Mouse (Mus musculus) ES-E14 (cell line): ENCODE data around the gene Wdr46. TPM values are rescaled to one million over a fixed set of nuclear protein-coding genes. Genes with fewer than 3 reads are reported as not detected.

ENCODE experiments used
- DNase-seq: peaks from one replicate; pipeline ENCODE4 v3.0.0-alpha.2; 2013; ENCODE audit warnings: low read depth, low spot score
- H3K27ac ChIP-seq: 2 replicates; pipeline ENCODE4 v1.5.1; 2012; ENCODE audit warnings: low read depth, mild to moderate bottlenecking, low read length, moderate library complexity, mixed read lengths; ENCODE audit not compliant: poor library complexity, insufficient read depth, severe bottlenecking
- H3K36me3 ChIP-seq: 2 replicates; pipeline ENCODE4 v1.6.1; 2012; ENCODE audit warnings: mild to moderate bottlenecking, low read length, moderate library complexity, mixed read lengths; ENCODE audit not compliant: control insufficient read depth, poor library complexity, insufficient read depth, severe bottlenecking
- H3K4me1 ChIP-seq, 2 experiments: fragments of 150-350 bp in 1 of 2; sonication (generic) in 1 of 2; 2 replicates each; pipeline ENCODE4 v1.6.1; 2012; ENCODE audit warnings: low read length in 2 of 2, mild to moderate bottlenecking in 1 of 2, mixed read lengths in 1 of 2; ENCODE audit not compliant: control insufficient read depth in 2 of 2, insufficient read depth in 2 of 2, poor library complexity in 1 of 2
- H3K4me3 ChIP-seq, 2 experiments: fragments of 150-350 bp in 1 of 2; sonication (generic) in 1 of 2; 2 replicates each; pipeline ENCODE4 v1.5.1; 2012; ENCODE audit warnings: low read length in 2 of 2, low read depth in 1 of 2, mild to moderate bottlenecking in 1 of 2, mixed read lengths in 1 of 2; ENCODE audit not compliant: insufficient read depth in 1 of 2, poor library complexity in 1 of 2, severe bottlenecking in 1 of 2
- H3K9ac ChIP-seq: 2 replicates; pipeline ENCODE4 v1.6.1; 2012; ENCODE audit warnings: low read depth, mild to moderate bottlenecking, low read length, mixed read lengths; ENCODE audit not compliant: poor library complexity, insufficient read depth, severe bottlenecking
- H3K9me3 ChIP-seq: fragments of 150-350 bp; sonication (generic); 2 replicates; pipeline ENCODE4 v1.6.1; 2012; ENCODE audit warnings: low read depth, mild to moderate bottlenecking, low read length; ENCODE audit not compliant: control insufficient read depth, insufficient read depth
- CHD2 ChIP-seq: IDR thresholded peaks from 2 replicates; pipeline ENCODE4 v1.6.1; 2014; ENCODE audit warnings: mild to moderate bottlenecking, low read depth, low read length, inconsistent platforms
- HCFC1 ChIP-seq: IDR thresholded peaks from 2 replicates; pipeline ENCODE4 v1.6.1; 2012; ENCODE audit warnings: low read length, inconsistent platforms, borderline replicate concordance; ENCODE audit not compliant: insufficient read depth
- MAFK ChIP-seq: IDR thresholded peaks from 2 replicates; pipeline ENCODE4 v1.6.1; 2014; ENCODE audit warnings: mild to moderate bottlenecking, low read depth, low read length, inconsistent platforms; ENCODE audit not compliant: insufficient read depth
- ZC3H11A ChIP-seq: IDR thresholded peaks from 2 replicates; pipeline ENCODE4 v1.6.1; 2012; ENCODE audit warnings: low read depth, mild to moderate bottlenecking, inconsistent platforms, low read length, borderline replicate concordance
- ZNF384 ChIP-seq: IDR thresholded peaks from 2 replicates; pipeline ENCODE4 v1.6.1; 2012; ENCODE audit warnings: low read depth, low read length, inconsistent platforms
- in situ Hi-C, 2 experiments: fragments of 600-800 bp; cut with MboI; formaldehyde crosslinking; loops; one replicate each; pipeline ENCODE4 v1.15.1; 2025; ENCODE audit warnings: low sequenced_read_pairs in 2 of 2, inconsistent platforms in 1 of 2; ENCODE audit not compliant: unreplicated experiment in 2 of 2
- total RNA-seq: library from RNA; depleted of rRNA; stranded (reverse); fragments of 300-350 nt; gene quantifications from 2 replicates; pipeline ENCODE4 v1.2.3, GENCODE M21; 2012

The Wdr46 gene
- total RNA-seq, 1 experiment = 78.2 TPM

DNA sequence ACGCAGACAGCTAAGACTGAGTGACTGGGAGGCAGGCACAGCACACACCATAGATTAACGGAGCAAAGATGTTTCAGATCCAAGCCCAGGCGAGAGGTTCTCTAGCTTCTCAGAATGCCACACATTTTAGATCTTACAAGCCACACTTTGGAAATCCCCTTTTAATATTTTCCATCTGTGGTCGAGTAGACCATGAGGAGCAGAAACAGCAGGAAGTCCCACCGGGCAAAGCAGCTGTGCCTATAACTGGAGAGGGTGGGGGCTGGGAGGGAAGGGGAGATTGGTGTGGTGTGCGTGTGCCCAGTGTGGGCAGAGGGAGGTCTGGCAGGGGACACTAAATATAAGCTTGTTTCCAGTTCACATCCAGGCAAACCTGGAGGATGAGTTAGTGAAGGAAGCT, 17.0 kb downstream of the Wdr46 start:
- in situ Hi-C loops = no loop called here
- H3K9me3 ChIP-seq = no peaks in the 10 kb centered on the region
- peaks cover 0 to 1% of the 10 kb centered on the region in 2 experiments; a peak in 1 of 4 replicates for H3K4me1 ChIP-seq
- no peak overlapping the region for H3K4me3 ChIP-seq
- H3K9ac ChIP-seq = no peak overlapping the region
- H3K36me3 ChIP-seq = peaks cover 49% of the 10 kb centered on the region
- no peak for DNase-seq
- TF ChIP-seq ZC3H11A (no peak), HCFC1 (no peak), MAFK (no peak), ZNF384 (no peak), CHD2 (no peak)
- no peak overlapping the region for H3K27ac ChIP-seq

DNA sequence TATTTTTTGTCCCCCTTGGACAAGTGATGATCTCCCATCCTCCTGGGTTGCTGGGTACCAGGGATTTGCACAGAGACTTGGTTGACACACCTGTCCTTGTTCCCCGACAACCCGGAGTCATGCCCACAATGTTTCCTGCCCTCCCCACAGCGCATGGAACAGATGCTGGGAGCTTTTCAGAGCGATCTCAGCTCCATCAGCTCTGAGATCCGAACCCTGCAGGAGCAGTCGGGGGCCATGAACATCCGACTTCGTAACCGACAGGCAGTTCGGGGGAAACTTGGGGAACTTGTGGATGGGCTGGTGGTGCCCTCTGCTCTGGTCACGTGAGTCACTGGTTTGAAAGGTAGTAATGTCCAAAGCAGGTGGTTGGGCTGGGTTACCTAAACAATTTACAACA, 18.0 kb downstream of the Wdr46 start:
- TF ChIP-seq ZC3H11A (no peak), MAFK (no peak), CHD2 (no peak), ZNF384 (no peak), HCFC1 (no peak)
- H3K9me3 ChIP-seq = no peaks in the 10 kb centered on the region
- H3K27ac ChIP-seq = no peak overlapping the region
- in situ Hi-C loops = no loop called here
- H3K4me1 ChIP-seq = peaks cover 0 to 1% of the 10 kb centered on the region in 2 experiments; a peak in 1 of 4 replicates
- peaks cover 46% of the 10 kb centered on the region for H3K36me3 ChIP-seq
- H3K4me3 ChIP-seq = no peak overlapping the region
- no peak overlapping the region for H3K9ac ChIP-seq
- no peak for DNase-seq

DNA sequence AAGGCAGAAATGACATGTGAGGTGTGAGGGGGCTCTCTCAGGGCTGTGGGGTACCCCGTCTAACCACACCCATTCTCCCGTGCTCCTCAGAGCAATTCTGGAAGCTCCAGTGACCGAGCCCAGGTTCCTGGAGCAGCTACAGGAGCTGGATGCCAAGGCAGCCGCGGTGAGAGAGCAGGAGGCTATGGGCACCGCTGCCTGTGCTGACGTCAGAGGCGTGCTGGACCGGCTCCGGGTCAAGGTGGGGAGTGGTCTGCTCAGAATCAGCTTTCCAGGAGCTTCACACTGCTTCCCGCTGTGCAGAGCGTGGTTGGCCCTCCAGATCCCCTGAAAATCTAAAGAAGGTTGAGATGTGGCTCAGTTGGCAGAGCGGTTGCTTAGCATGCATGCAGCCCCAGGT, 18.7 kb downstream of the Wdr46 start:
- Histone ChIP-seq H3K36me3 (peaks cover 40% of the 10 kb centered on the region), H3K9me3 (no peaks in the 10 kb centered on the region), H3K27ac (no peak overlapping the region), H3K9ac (no peak overlapping the region), H3K4me1 (peaks cover 0 to under 1% of the 10 kb centered on the region in 2 experiments; a peak in 1 of 4 replicates), H3K4me3 (no peak overlapping the region)
- DNase-seq = no peak
- no peak for TF ChIP-seq ZC3H11A
- no peak for TF ChIP-seq CHD2
- TF ChIP-seq HCFC1 = no peak
- no peak for TF ChIP-seq MAFK
- no peak for TF ChIP-seq ZNF384
- in situ Hi-C loops = no loop called here

DNA sequence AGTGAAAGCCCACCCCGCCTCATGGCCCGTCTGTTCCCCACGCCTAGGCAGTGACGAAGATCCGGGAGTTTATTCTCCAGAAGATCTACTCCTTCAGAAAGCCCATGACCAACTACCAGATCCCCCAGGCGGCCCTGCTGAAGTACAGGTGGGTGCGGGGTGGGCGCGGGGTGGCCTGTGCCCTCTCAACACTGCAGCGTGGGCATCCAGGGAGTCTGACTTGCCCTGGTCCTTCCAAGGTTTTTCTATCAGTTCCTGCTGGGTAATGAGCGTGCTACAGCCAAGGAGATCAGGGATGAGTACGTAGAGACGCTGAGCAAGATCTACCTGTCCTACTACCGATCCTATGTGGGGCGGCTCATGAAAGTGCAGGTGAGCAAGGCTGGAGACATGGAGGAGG, 19.5 kb downstream of the Wdr46 start:
- in situ Hi-C loops = no loop called here

DNA sequence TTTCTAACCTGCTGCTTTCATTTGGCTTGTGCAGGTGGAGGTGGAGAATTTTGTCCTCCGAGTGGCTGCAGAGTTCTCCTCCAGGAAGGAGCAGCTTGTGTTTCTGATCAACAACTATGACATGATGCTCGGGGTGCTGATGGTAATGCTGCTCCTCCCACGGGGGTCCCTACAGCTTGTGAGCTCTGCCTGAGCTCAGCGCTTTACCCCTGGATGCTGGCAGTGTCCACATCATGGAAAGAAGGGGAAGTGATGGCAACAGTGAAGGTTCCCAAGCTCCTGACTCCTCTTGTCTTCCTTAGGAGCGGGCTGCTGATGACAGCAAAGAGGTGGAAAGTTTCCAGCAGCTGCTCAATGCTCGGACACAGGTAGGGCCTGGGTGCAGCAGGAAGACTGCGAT, 22.4 kb downstream of the Wdr46 start:
- no peak for DNase-seq
- H3K27ac ChIP-seq = no peak overlapping the region
- in situ Hi-C loops = no loop called here
- H3K4me1 ChIP-seq = no peaks in the 10 kb centered on the region
- H3K9me3 ChIP-seq = no peaks in the 10 kb centered on the region
- H3K4me3 ChIP-seq = no peak overlapping the region
- no peak for TF ChIP-seq ZC3H11A
- TF ChIP-seq HCFC1 = no peak
- no peak for TF ChIP-seq MAFK
- TF ChIP-seq ZNF384 = no peak
- no peak for TF ChIP-seq CHD2
- peaks cover 40% of the 10 kb centered on the region; the same call in 1 of the 2 replicates for H3K36me3 ChIP-seq
- no peak overlapping the region for H3K9ac ChIP-seq

More for the DNA sequence above, 19.5 kb downstream of the Wdr46 start:
- Histone ChIP-seq H3K9me3 (no peaks in the 10 kb centered on the region), H3K4me3 (no peak overlapping the region), H3K36me3 (peaks cover 33% of the 10 kb centered on the region), H3K9ac (no peak overlapping the region), H3K27ac (no peak overlapping the region), H3K4me1 (no peaks in the 10 kb centered on the region)
- no peak for DNase-seq
- TF ChIP-seq ZC3H11A = no peak
- no peak for TF ChIP-seq HCFC1
- TF ChIP-seq CHD2 = no peak
- TF ChIP-seq MAFK = no peak
